Mouse (Mus musculus): ENCODE measurements around the gene Klf15. TPM values are rescaled to one million over a fixed set of nuclear protein-coding genes. Genes with fewer than 3 reads are reported as not detected.

The Klf15 gene
- polyA plus RNA-seq, 1 experiment from 2014 or later, result 10.2 TPM

- Histone ChIP-seq H3K36me3 (ENCODE audit: control insufficient read depth, insufficient read depth, low read length) (no peaks in the 10 kb centered on the region), H3K27me3 (ENCODE audit: control insufficient read depth, insufficient read depth, low read length) (peaks cover 13% of the 10 kb centered on the region), H3K4me3 (replicated peaks; ENCODE audit: low read length) (no peak overlapping the region), H3K27ac (ENCODE audit: low read length) (no peak overlapping the region), H3K9ac (ENCODE audit: low read length) (no peak overlapping the region), H3K4me1 (ENCODE audit: control insufficient read depth, insufficient read depth, low read length) (peaks cover 17% of the 10 kb centered on the region), H3K4me2 (ENCODE audit: low read depth, low read length) (no peak overlapping the region), H3K9me3 (replicated peaks; ENCODE audit: control insufficient read depth, low read length) (no peaks in the 10 kb centered on the region)
- WGBS, result 31% methylated on average over 2 of the region's 2 CpGs
- ATAC-seq (ENCODE audit: insufficient read depth, low FRiP score), result no peak
Observed at GRCm38 (mm10) chr6:90461181-90461580, 1.2 kb upstream of the Klf15 start.

DNA sequence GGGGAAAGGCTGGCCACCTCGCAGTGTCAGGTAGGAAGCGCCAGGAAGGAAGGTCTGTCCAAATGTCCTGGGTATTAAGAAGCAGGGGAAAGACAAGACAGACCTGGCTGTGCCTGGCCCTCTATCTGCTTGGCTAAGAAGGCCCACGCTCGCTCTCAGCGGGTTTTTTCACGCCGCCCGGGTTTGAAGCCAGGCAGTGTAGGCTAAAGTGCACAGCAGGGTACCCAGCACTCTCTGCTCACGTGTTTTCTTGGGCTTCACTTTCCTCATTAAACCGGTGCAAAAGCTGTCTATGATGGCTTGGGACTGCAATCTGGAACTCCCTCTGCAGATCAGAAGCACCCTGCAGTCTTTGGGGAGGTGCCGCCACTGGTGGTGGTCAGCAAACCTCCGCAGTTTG lies 605 bp upstream of the Klf15 start:
- WGBS, result 23% methylated on average over 12 of the region's 12 CpGs
- H3K27ac ChIP-seq (ENCODE audit: low read length), result no peak overlapping the region
- peak overlapping the region; percentile 66 for H3K4me3 ChIP-seq (replicated peaks; ENCODE audit: low read length)
- H3K4me2 ChIP-seq (ENCODE audit: low read depth, low read length), result peak overlapping the region; percentile 100
- H3K4me1 ChIP-seq (ENCODE audit: control insufficient read depth, insufficient read depth, low read length), result peaks cover 17% of the 10 kb centered on the region
- no peaks in the 10 kb centered on the region for H3K9me3 ChIP-seq (replicated peaks; ENCODE audit: control insufficient read depth, low read length)
- H3K36me3 ChIP-seq (ENCODE audit: control insufficient read depth, insufficient read depth, low read length), result no peaks in the 10 kb centered on the region
- H3K27me3 ChIP-seq (ENCODE audit: control insufficient read depth, insufficient read depth, low read length), result peaks cover 13% of the 10 kb centered on the region
- ATAC-seq (ENCODE audit: insufficient read depth, low FRiP score), result no peak
- H3K9ac ChIP-seq (ENCODE audit: low read length), result no peak overlapping the region

- Histone ChIP-seq H3K4me3 (replicated peaks; ENCODE audit: low read length) (peak overlapping the region; percentile 66), H3K4me1 (ENCODE audit: control insufficient read depth, insufficient read depth, low read length) (peaks cover 17% of the 10 kb centered on the region), H3K9ac (ENCODE audit: low read length) (peak overlapping the region; percentile 76), H3K9me3 (replicated peaks; ENCODE audit: control insufficient read depth, low read length) (no peaks in the 10 kb centered on the region), H3K4me2 (ENCODE audit: low read depth, low read length) (peak overlapping the region; percentile 100), H3K36me3 (ENCODE audit: control insufficient read depth, insufficient read depth, low read length) (no peaks in the 10 kb centered on the region), H3K27me3 (ENCODE audit: control insufficient read depth, insufficient read depth, low read length) (peaks cover 13% of the 10 kb centered on the region), H3K27ac (ENCODE audit: low read length) (peak overlapping the region; percentile 39; the same call in 1 of the 2 replicates)
- under 1% methylated on average over 38 of the region's 38 CpGs for WGBS
- ATAC-seq (ENCODE audit: insufficient read depth, low FRiP score), result peak; percentile 9; the same call in 1 of the 2 replicates
Observed at GRCm38 (mm10) chr6:90462841-90463227, 458 bp downstream of the Klf15 start.

DNA sequence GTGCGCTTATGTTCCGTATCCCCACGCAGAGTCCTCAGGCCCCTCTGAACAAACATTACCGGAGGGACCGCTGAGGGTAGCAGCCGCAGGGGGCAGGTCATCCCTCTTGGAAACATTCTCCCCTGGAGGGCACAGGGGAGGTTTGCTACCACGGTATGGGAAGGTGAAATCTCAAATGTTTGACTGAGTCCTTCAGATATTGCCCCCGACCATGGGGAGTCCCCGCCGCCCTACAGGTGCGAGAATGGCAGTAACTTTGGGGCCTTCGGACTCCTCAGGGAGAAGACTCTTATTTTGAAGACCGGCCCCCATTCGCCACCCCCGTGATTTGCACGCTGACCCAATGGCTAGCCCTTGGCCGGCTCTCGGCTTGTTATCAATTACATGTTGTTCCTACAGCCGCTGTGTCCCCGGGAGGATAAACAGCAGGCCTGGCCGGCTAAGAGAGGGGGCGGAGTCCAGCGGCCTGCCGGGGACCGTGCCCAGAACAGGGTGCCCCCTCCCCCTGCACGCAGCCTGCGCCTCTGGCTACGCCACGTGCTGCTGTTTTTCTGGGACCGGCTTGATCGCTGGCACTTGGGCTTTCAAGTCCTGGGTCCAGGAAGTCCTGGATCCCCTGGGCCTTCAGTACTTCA lies 969 bp downstream of the Klf15 start:
- Histone ChIP-seq H3K4me1 (ENCODE audit: control insufficient read depth, insufficient read depth, low read length) (peaks cover 17% of the 10 kb centered on the region), H3K4me2 (ENCODE audit: low read depth, low read length) (peak overlapping the region; percentile 100), H3K27ac (ENCODE audit: low read length) (peak overlapping the region; percentile 39; the same call in 1 of the 2 replicates), H3K9ac (ENCODE audit: low read length) (peak overlapping the region; percentile 76), H3K9me3 (replicated peaks; ENCODE audit: control insufficient read depth, low read length) (no peaks in the 10 kb centered on the region), H3K36me3 (ENCODE audit: control insufficient read depth, insufficient read depth, low read length) (no peaks in the 10 kb centered on the region), H3K27me3 (ENCODE audit: control insufficient read depth, insufficient read depth, low read length) (peaks cover 13% of the 10 kb centered on the region), H3K4me3 (replicated peaks; ENCODE audit: low read length) (peak overlapping the region; percentile 66)
- ATAC-seq (ENCODE audit: insufficient read depth, low FRiP score), result peak; percentile 88
- under 1% methylated on average over 31 of the region's 31 CpGs for WGBS

GRCm38 (mm10) chr6:90463890-90464421 lies 1.6 kb downstream of the Klf15 start:
- Histone ChIP-seq H3K4me1 (ENCODE audit: control insufficient read depth, insufficient read depth, low read length) (peaks cover 17% of the 10 kb centered on the region), H3K36me3 (ENCODE audit: control insufficient read depth, insufficient read depth, low read length) (no peaks in the 10 kb centered on the region), H3K9ac (ENCODE audit: low read length) (peak overlapping the region; percentile 76; the same call in 1 of the 2 replicates), H3K4me2 (ENCODE audit: low read depth, low read length) (peak overlapping the region; percentile 100), H3K9me3 (replicated peaks; ENCODE audit: control insufficient read depth, low read length) (no peaks in the 10 kb centered on the region), H3K4me3 (replicated peaks; ENCODE audit: low read length) (peak overlapping the region; percentile 66), H3K27ac (ENCODE audit: low read length) (peak overlapping the region; percentile 36; the same call in 1 of the 2 replicates), H3K27me3 (ENCODE audit: control insufficient read depth, insufficient read depth, low read length) (peaks cover 13% of the 10 kb centered on the region)
- no peak for ATAC-seq (ENCODE audit: insufficient read depth, low FRiP score)
- WGBS, result 37% methylated on average over 7 of the region's 7 CpGs

DNA sequence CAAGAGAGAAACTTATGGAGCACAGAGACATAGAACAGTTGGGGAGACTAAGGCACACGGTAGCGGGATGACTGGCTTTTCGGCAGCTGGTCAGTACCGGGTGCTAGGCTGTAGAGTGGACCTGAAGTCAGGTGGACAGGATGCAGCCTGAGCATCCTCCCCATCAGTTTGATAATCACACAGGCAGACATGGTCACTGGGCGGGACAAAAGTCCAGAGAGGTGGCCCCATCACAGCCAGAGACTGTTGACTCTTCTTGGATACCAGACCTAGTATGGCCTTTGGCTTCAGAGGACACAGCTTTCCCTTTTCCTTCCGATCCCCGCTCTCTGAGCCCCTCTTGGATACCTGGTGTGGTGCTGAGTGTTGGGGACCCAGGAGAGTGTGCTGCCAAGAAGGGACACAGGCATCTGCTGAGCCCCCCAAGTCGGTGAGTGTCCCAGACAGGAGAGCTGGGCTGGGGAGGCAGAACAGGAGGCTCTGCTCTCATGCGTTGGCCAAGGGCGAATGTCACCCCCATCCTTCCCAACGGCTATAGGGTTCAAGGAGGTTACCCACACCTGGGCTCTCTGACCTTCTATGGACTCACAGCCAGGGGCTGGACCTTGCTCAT lies 2.8 kb downstream of the Klf15 start:
- 85% methylated on average over 11 of the region's 11 CpGs for WGBS
- no peak overlapping the region for H3K9ac ChIP-seq (ENCODE audit: low read length)
- ATAC-seq (ENCODE audit: insufficient read depth, low FRiP score), result no peak
- H3K4me2 ChIP-seq (ENCODE audit: low read depth, low read length), result no peak overlapping the region
- H3K27me3 ChIP-seq (ENCODE audit: control insufficient read depth, insufficient read depth, low read length), result peaks cover 13% of the 10 kb centered on the region
- H3K27ac ChIP-seq (ENCODE audit: low read length), result no peak overlapping the region
- peaks cover 17% of the 10 kb centered on the region for H3K4me1 ChIP-seq (ENCODE audit: control insufficient read depth, insufficient read depth, low read length)
- H3K36me3 ChIP-seq (ENCODE audit: control insufficient read depth, insufficient read depth, low read length), result no peaks in the 10 kb centered on the region
- no peak overlapping the region for H3K4me3 ChIP-seq (replicated peaks; ENCODE audit: low read length)
- H3K9me3 ChIP-seq (replicated peaks; ENCODE audit: control insufficient read depth, low read length), result no peaks in the 10 kb centered on the region

GRCm38 (mm10) chr6:90466079-90466478 lies 3.7 kb downstream of the Klf15 start:
- peaks cover 9% of the 10 kb centered on the region for H3K27me3 ChIP-seq (ENCODE audit: control insufficient read depth, insufficient read depth, low read length)
- no peak overlapping the region for H3K4me3 ChIP-seq (replicated peaks; ENCODE audit: low read length)
- H3K9me3 ChIP-seq (replicated peaks; ENCODE audit: control insufficient read depth, low read length), result no peaks in the 10 kb centered on the region
- peaks cover 22% of the 10 kb centered on the region for H3K4me1 ChIP-seq (ENCODE audit: control insufficient read depth, insufficient read depth, low read length)
- 78% methylated on average over 10 of the region's 10 CpGs for WGBS
- no peaks in the 10 kb centered on the region for H3K36me3 ChIP-seq (ENCODE audit: control insufficient read depth, insufficient read depth, low read length)
- H3K9ac ChIP-seq (ENCODE audit: low read length), result no peak overlapping the region
- ATAC-seq (ENCODE audit: insufficient read depth, low FRiP score), result no peak
- no peak overlapping the region for H3K4me2 ChIP-seq (ENCODE audit: low read depth, low read length)
- no peak overlapping the region for H3K27ac ChIP-seq (ENCODE audit: low read length)

DNA sequence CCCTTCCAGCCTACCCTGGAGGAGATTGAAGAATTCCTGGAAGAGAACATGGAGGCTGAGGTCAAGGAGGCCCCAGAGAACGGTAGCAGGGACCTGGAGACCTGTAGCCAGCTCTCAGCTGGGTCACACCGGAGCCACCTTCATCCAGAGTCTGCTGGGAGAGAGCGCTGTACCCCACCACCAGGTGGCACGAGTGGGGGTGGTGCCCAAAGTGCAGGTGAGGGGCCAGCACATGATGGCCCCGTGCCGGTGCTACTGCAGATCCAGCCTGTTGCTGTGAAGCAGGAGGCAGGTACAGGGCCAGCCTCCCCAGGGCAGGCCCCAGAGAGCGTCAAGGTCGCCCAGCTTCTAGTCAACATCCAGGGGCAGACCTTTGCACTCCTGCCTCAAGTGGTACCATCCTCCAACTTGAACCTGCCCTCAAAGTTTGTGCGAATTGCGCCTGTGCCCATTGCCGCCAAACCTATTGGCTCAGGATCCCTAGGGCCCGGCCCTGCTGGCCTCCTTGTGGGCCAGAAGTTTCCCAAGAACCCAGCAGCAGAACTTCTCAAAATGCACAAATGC lies 4.6 kb downstream of the Klf15 start:
- ATAC-seq (ENCODE audit: insufficient read depth, low FRiP score), result no peak
- no peak overlapping the region for H3K9ac ChIP-seq (ENCODE audit: low read length)
- WGBS, result 86% methylated on average over 12 of the region's 12 CpGs
- peaks cover 19% of the 10 kb centered on the region for H3K4me1 ChIP-seq (ENCODE audit: control insufficient read depth, insufficient read depth, low read length)
- no peak overlapping the region for H3K27ac ChIP-seq (ENCODE audit: low read length)
- H3K9me3 ChIP-seq (replicated peaks; ENCODE audit: control insufficient read depth, low read length), result no peaks in the 10 kb centered on the region
- no peaks in the 10 kb centered on the region for H3K36me3 ChIP-seq (ENCODE audit: control insufficient read depth, insufficient read depth, low read length)
- H3K4me3 ChIP-seq (replicated peaks; ENCODE audit: low read length), result no peak overlapping the region
- H3K27me3 ChIP-seq (ENCODE audit: control insufficient read depth, insufficient read depth, low read length), result peaks cover under 1% of the 10 kb centered on the region
- no peak overlapping the region for H3K4me2 ChIP-seq (ENCODE audit: low read depth, low read length)

DNA sequence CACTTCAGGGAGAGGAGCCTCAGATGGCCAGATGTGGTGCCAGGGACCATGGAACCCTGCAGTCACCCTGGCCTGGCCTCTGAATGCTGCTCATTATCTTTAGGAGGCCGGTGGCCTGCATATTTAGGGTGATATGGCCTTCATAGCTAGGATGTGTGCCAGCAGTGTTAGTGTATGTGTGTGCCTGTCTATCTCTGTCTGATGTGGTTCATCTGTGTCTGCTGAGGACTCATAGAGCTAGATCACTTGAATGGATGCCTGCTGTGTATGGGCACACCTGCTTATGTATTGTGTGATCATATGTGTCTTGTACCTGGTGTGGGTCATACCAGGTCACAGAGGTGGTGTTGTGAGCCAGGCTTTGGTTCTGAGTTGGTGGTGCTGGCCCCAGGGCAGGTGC lies 5.8 kb downstream of the Klf15 start:
- ATAC-seq (ENCODE audit: insufficient read depth, low FRiP score), result no peak
- H3K9me3 ChIP-seq (replicated peaks; ENCODE audit: control insufficient read depth, low read length), result no peaks in the 10 kb centered on the region
- H3K4me3 ChIP-seq (replicated peaks; ENCODE audit: low read length), result no peak overlapping the region
- H3K36me3 ChIP-seq (ENCODE audit: control insufficient read depth, insufficient read depth, low read length), result no peaks in the 10 kb centered on the region
- no peak overlapping the region for H3K27ac ChIP-seq (ENCODE audit: low read length)
- H3K9ac ChIP-seq (ENCODE audit: low read length), result no peak overlapping the region
- no peaks in the 10 kb centered on the region for H3K27me3 ChIP-seq (ENCODE audit: control insufficient read depth, insufficient read depth, low read length)
- H3K4me2 ChIP-seq (ENCODE audit: low read depth, low read length), result no peak overlapping the region
- H3K4me1 ChIP-seq (ENCODE audit: control insufficient read depth, insufficient read depth, low read length), result peaks cover 13% of the 10 kb centered on the region
- WGBS, result 83% methylated on average over 1 of the region's 1 CpGs

All from stomach, embryonic 16.5 days (tissue).